In the genomic region with DNA sequence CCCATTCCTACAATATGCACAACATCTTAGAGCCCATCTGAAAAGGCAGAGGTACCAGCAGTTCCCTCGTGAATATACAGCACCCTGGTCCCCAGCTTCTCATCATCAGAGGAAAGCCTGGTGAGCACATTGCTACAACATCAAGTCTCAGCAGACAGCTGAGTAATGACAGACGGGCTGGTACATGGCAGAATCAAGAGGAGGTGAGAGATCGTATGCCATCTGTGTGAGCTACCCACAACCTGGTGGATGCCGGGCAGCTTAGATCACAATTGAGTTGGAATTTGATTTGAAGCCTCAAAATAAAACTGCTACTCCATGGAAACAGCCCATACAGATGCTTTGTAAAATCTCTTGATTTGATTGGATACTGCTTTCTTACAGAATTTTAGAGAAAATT, we compare ENCODE assay signal across 8 mouse cellular contexts.
"Had no signal": no experiment of that assay in that cellular context is flagged by ENCODE, and none has a peak within 500 bp of the region (broad histone marks: within the 10 kb centered on the region; RNA-seq: fewer than 3 reads in every experiment).

No protein-coding gene starts in this region.

- DNase-seq: kidney, adult 18-20 months; kidney, postnatal 10 days; kidney, postnatal 4 days; lung, adult 2 months; lung, postnatal 36 days; right cerebral cortex, postnatal 14 days; thymus, adult 2 months; thymus, postnatal 25 days had no signal
